Mouse (Mus musculus): ENCODE data around the gene Lyz1. TPM values are rescaled to one million over a fixed set of nuclear protein-coding genes. Genes with fewer than 3 reads are reported as not detected.
"Not testable (repeated sequence)": the region's sequence is repeated elsewhere in the genome, so short reads cannot be mapped to it uniquely, and the experiment has no call there.

Gene Lyz1
- total and polyA plus RNA-seq, 2 experiments from 2014 or later: 0.15 to 1.4 TPM

DNA sequence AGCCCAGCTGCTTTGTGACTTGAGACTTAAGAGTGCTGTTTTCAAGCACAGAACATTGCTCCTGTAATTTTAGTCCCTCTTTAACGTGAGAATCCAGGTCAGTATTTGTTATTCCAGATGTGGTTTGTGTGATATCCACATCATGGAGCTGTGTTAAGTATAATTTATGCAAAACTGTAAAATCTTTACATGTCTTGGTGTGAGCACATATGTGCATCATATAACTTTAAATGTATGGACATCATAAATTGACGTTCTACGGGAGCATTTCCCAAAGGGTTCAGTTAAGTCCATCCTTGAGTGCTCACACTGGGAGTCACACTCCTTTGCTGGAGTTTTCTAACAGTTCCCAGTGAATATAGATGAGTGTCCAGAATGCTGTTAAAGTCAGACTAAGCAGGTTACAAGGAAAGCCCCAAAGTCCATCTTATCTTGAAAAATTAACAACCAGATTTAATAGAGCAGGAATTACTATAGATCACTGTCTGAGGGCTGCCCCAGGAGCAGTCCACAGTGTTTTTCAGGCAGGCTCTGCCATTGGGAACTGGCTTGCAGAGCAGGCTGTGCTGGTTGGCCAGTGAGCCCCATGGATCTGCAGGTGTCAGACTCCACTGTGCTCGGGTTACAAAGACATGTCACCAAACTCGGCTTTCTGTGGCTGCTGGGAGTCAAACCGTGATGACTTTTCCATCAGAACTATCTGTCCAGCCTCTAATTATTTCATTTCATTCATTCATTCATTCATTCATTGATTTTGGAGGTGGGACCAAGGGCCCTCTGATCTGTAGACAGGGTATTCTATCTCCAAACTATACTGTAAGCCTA, 2.4 kb downstream of the Lyz1 start:
- Histone ChIP-seq H3K9me3 (replicated peaks; ENCODE audit: control insufficient read depth, low read length) (no peaks in the 10 kb centered on the region), H3K27me3 (ENCODE audit: control insufficient read depth, insufficient read depth, low read length) (no peaks in the 10 kb centered on the region), H3K36me3 (replicated peaks; ENCODE audit: control insufficient read depth, insufficient read depth, low read length) (no peaks in the 10 kb centered on the region), H3K4me2 (ENCODE audit: low read depth, low read length) (no peak overlapping the region), H3K27ac (ENCODE audit: low read depth) (no peak overlapping the region), H3K4me1 (ENCODE audit: control insufficient read depth, insufficient read depth) (no peaks in the 10 kb centered on the region; the same call in 1 of the 2 replicates), H3K4me3 (ENCODE audit: low read depth, low read length) (no peak overlapping the region), H3K9ac (replicated peaks; ENCODE audit: low read depth, low read length) (no peak overlapping the region)
- 48% methylated on average over 6 of the region's 6 CpGs for WGBS
- DNase-seq (ENCODE audit: low spot score) (no peak), ATAC-seq (ENCODE audit: insufficient read depth, low read depth) (no peak)
- TF ChIP-seq CTCF (IDR thresholded peaks at IDR 0.05; ENCODE audit: low read depth) (no peak), EP300 (IDR thresholded peaks at IDR 0.05; ENCODE audit: low read depth) (no peak)

- WGBS: 33% methylated on average over 5 of the region's 5 CpGs
- H3K36me3 ChIP-seq (replicated peaks; ENCODE audit: control insufficient read depth, insufficient read depth, low read length); H3K4me3 ChIP-seq (ENCODE audit: low read depth, low read length); H3K27me3 ChIP-seq (ENCODE audit: control insufficient read depth, insufficient read depth, low read length); H3K9me3 ChIP-seq (replicated peaks; ENCODE audit: control insufficient read depth, low read length); DNase-seq (ENCODE audit: low spot score); H3K4me2 ChIP-seq (ENCODE audit: low read depth, low read length); H3K4me1 ChIP-seq (ENCODE audit: control insufficient read depth, insufficient read depth); H3K27ac ChIP-seq (ENCODE audit: low read depth); H3K9ac ChIP-seq (replicated peaks; ENCODE audit: low read depth, low read length): not testable (repeated sequence)
- peak; percentile 49; the same call in 1 of the 2 replicates for ATAC-seq (ENCODE audit: insufficient read depth, low read depth)
Observed at GRCm38 (mm10) chr10:117289034-117289505, 3.6 kb downstream of the Lyz1 start.

GRCm38 (mm10) chr10:117288197-117289033, 4.3 kb downstream of the Lyz1 start:
- ATAC-seq (ENCODE audit: insufficient read depth, low read depth) (no peak), DNase-seq (ENCODE audit: low spot score) (no peak)
- no peaks in the 10 kb centered on the region for H3K36me3 ChIP-seq (replicated peaks; ENCODE audit: control insufficient read depth, insufficient read depth, low read length)
- H3K4me2 ChIP-seq (ENCODE audit: low read depth, low read length): no peak overlapping the region
- H3K9me3 ChIP-seq (replicated peaks; ENCODE audit: control insufficient read depth, low read length): no peaks in the 10 kb centered on the region
- no peaks in the 10 kb centered on the region; the same call in 1 of the 2 replicates for H3K4me1 ChIP-seq (ENCODE audit: control insufficient read depth, insufficient read depth)
- no peak overlapping the region for H3K4me3 ChIP-seq (ENCODE audit: low read depth, low read length)
- H3K27ac ChIP-seq (ENCODE audit: low read depth): no peak overlapping the region
- 84% methylated on average over 9 of the region's 9 CpGs for WGBS
- no peaks in the 10 kb centered on the region for H3K27me3 ChIP-seq (ENCODE audit: control insufficient read depth, insufficient read depth, low read length)
- TF ChIP-seq EP300 (IDR thresholded peaks at IDR 0.05; ENCODE audit: low read depth) (no peak), CTCF (IDR thresholded peaks at IDR 0.05; ENCODE audit: low read depth) (no peak)
- no peak overlapping the region for H3K9ac ChIP-seq (replicated peaks; ENCODE audit: low read depth, low read length)

- no peaks in the 10 kb centered on the region for H3K27me3 ChIP-seq (ENCODE audit: control insufficient read depth, insufficient read depth, low read length)
- TF ChIP-seq EP300 (IDR thresholded peaks at IDR 0.05; ENCODE audit: low read depth): no peak
- no peak for TF ChIP-seq CTCF (IDR thresholded peaks at IDR 0.05; ENCODE audit: low read depth)
- no peak for DNase-seq (ENCODE audit: low spot score)
- no peaks in the 10 kb centered on the region; the same call in 1 of the 2 replicates for H3K4me1 ChIP-seq (ENCODE audit: control insufficient read depth, insufficient read depth)
- 69% methylated on average over 3 of the region's 3 CpGs for WGBS
- no peak overlapping the region for H3K9ac ChIP-seq (replicated peaks; ENCODE audit: low read depth, low read length)
- ATAC-seq (ENCODE audit: insufficient read depth, low read depth): no peak
- no peak overlapping the region for H3K4me3 ChIP-seq (ENCODE audit: low read depth, low read length)
- no peaks in the 10 kb centered on the region for H3K36me3 ChIP-seq (replicated peaks; ENCODE audit: control insufficient read depth, insufficient read depth, low read length)
- no peak overlapping the region for H3K27ac ChIP-seq (ENCODE audit: low read depth)
- no peak overlapping the region for H3K4me2 ChIP-seq (ENCODE audit: low read depth, low read length)
- no peaks in the 10 kb centered on the region for H3K9me3 ChIP-seq (replicated peaks; ENCODE audit: control insufficient read depth, low read length)
Observed at GRCm38 (mm10) chr10:117287226-117287850, 5.3 kb downstream of the Lyz1 start.

DNA sequence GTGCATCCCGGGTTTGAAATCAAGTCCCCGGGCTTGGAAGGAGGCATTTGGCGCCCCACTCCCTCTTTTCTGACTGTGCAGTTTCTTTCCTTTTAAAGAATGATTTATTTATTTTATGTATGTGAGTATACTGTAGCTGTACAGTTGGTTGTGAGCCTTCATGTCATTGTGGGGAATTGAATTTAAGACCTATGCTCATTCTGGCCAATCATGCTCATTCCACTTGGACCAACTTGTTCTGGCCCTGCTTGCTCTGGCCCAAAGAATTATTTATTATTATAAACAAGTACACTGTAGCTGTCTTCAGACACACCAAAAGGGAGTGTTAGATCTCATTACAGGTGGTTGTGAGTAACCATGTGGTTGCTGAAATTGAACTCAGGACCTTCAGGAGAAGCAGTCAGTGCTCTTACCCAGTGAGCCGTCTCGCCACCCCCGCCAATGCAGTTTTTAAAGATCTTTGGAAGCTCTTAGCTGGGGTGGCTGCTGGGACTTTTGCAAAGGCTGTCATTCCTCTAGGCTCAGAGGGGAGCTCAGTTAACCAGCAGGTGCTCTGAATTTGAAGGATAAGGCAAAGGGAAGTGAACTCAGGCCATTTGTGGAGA, 6.2 kb downstream of the Lyz1 start:
- Histone ChIP-seq H3K4me2 (ENCODE audit: low read depth, low read length) (no peak overlapping the region), H3K36me3 (replicated peaks; ENCODE audit: control insufficient read depth, insufficient read depth, low read length) (no peaks in the 10 kb centered on the region), H3K9ac (replicated peaks; ENCODE audit: low read depth, low read length) (no peak overlapping the region), H3K4me3 (ENCODE audit: low read depth, low read length) (no peak overlapping the region), H3K27ac (ENCODE audit: low read depth) (no peak overlapping the region), H3K4me1 (ENCODE audit: control insufficient read depth, insufficient read depth) (no peaks in the 10 kb centered on the region; the same call in 1 of the 2 replicates), H3K27me3 (ENCODE audit: control insufficient read depth, insufficient read depth, low read length) (no peaks in the 10 kb centered on the region), H3K9me3 (replicated peaks; ENCODE audit: control insufficient read depth, low read length) (no peaks in the 10 kb centered on the region)
- ATAC-seq (ENCODE audit: insufficient read depth, low read depth): no peak
- TF ChIP-seq CTCF (IDR thresholded peaks at IDR 0.05; ENCODE audit: low read depth) (no peak), EP300 (IDR thresholded peaks at IDR 0.05; ENCODE audit: low read depth) (no peak)
- 88% methylated on average over 6 of the region's 6 CpGs for WGBS
- no peak for DNase-seq (ENCODE audit: low spot score)

DNA sequence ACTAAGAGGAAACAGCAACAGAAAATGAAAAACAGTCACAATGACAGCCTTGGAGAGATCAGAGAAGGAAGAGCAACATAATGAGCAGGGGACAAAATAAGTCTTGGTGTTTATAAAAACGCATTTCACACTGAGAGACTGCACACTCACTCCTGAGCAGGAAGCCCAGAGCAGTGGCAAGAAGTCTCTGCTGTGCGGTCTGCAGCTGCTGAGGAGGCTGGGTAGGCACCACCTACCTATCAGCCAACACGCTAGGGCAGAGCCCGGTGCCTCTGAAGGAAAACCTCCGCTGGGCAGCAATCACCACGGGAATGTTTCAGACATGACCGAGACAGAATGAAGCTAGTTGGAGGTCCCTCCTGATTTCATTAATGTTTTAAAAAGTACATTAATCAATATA, 7.1 kb downstream of the Lyz1 start:
- not testable (repeated sequence) for H3K27me3 ChIP-seq (ENCODE audit: control insufficient read depth, insufficient read depth, low read length); DNase-seq (ENCODE audit: low spot score); H3K9ac ChIP-seq (replicated peaks; ENCODE audit: low read depth, low read length); ATAC-seq (ENCODE audit: insufficient read depth, low read depth); H3K27ac ChIP-seq (ENCODE audit: low read depth); H3K9me3 ChIP-seq (replicated peaks; ENCODE audit: control insufficient read depth, low read length); H3K4me2 ChIP-seq (ENCODE audit: low read depth, low read length); H3K36me3 ChIP-seq (replicated peaks; ENCODE audit: control insufficient read depth, insufficient read depth, low read length); H3K4me3 ChIP-seq (ENCODE audit: low read depth, low read length); H3K4me1 ChIP-seq (ENCODE audit: control insufficient read depth, insufficient read depth)
- 60% methylated on average over 3 of the region's 7 CpGs for WGBS

Data from heart, postnatal 0 days (tissue).